Mouse (Mus musculus) olfactory bulb, adult 2 months (tissue): ENCODE data around the gene Lamb2.

ENCODE experiments used
- CTCF ChIP-seq: fragments of 200-500 bp; IDR thresholded peaks from 2 replicates; pipeline ENCODE4 v1.5.1; 2012; ENCODE audit warnings: low read depth, mild to moderate bottlenecking, low read length, moderate library complexity; ENCODE audit not compliant: insufficient read depth
- POLR2A ChIP-seq: fragments of 200-500 bp; IDR thresholded peaks from 2 replicates; pipeline ENCODE4 v1.6.1; 2012; ENCODE audit warnings: mild to moderate bottlenecking, low read depth, low read length, moderate library complexity; ENCODE audit not compliant: insufficient read depth

GRCm38 (mm10) chr9:108479721-108480351, at the start of gene Lamb2:
- TF ChIP-seq CTCF = no peak
- TF ChIP-seq POLR2A = no peak
